ENCODE assay signal across 8 mouse cellular contexts in the genomic region with DNA sequence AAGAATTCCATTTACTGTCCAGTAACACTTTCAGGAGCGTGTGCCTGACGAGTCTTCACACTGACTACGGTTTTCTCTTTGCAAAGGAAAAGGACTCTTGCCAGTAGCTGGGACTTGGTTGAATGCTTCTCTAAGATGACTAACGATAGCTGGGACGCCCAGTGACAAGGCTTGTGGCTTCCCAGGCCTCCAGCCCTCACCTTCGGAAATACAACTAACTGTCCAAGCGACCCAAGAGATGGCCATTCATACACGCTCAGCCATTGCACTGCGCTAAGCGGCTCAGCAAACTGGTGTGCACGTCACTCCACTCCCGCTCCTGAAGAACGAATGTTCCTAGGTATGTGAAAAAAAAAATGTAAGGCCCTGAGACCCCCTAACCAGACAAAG. TPM values are rescaled to one million over a fixed set of nuclear protein-coding genes. Genes with fewer than 3 reads are reported as not detected.
A peak's percentile ranks its signal among the peaks of the same experiment; 100 is the strongest.
DNase-seq lines count a peak whose midpoint lies in the region; ATAC-seq and TF ChIP-seq lines count a peak whose summit lies in the region.

No protein-coding gene starts in this region.

- under 1% methylated on average over 13 of the region's 13 CpGs for WGBS in embryonic facial prominence, embryonic 13.5 days

- ATAC-seq in G1E (ENCODE audit: extremely low read depth, insufficient number of reproducible peaks, low FRiP score, poor library complexity, severe bottlenecking), result no peak
- no peak for ATAC-seq in embryonic facial prominence, embryonic 13.5 days (ENCODE audit: insufficient number of reproducible peaks, insufficient read depth, low FRiP score, low TSS enrichment, low read depth)
- peak; percentile 14; the same call in 1 of the 2 replicates for ATAC-seq in megakaryocyte, adult 5-6 weeks (ENCODE audit: poor library complexity, severe bottlenecking)

- H3K4me1 ChIP-seq in G1E (ENCODE audit: insufficient read depth, low read depth, low read length), result peaks cover 73% of the 10 kb centered on the region
- H3K4me1 ChIP-seq in embryonic facial prominence, embryonic 13.5 days, result peaks cover 19% of the 10 kb centered on the region

- H3K9me3 ChIP-seq in G1E (replicated peaks), result 0 out of 2 replicates have a peak, but pooled peaks cover 3% of the 10 kb centered on the region
- no peaks in the 10 kb centered on the region for H3K9me3 ChIP-seq in embryonic facial prominence, embryonic 13.5 days

- peak overlapping the region; percentile 91 for H3K4me3 ChIP-seq in G1E (ENCODE audit: low read depth, low read length)
- peak overlapping the region; percentile 71 for H3K4me3 ChIP-seq in embryonic facial prominence, embryonic 13.5 days

- H3K36me3 ChIP-seq in G1E (replicated peaks), result peaks cover 34% of the 10 kb centered on the region
- H3K36me3 ChIP-seq in embryonic facial prominence, embryonic 13.5 days, result no peaks in the 10 kb centered on the region

- no peak for TF ChIP-seq CTCF in G1E (IDR thresholded peaks at IDR 0.05; ENCODE audit: low read depth, low read length)

- no peaks in the 10 kb centered on the region for H3K27me3 ChIP-seq in G1E (ENCODE audit: insufficient read depth, low read length)
- no peaks in the 10 kb centered on the region for H3K27me3 ChIP-seq in embryonic facial prominence, embryonic 13.5 days

- peak; percentile 61 for DNase-seq in cerebellum, adult 9-10 months
- DNase-seq in cerebellum, adult 8-10 months, result no peak
- no peak for DNase-seq in G1E (ENCODE audit: low spot score)
- DNase-seq in induced T-regulatory cell, adult 2 months (ENCODE audit: low read depth), result peak; percentile 36
- DNase-seq in urinary bladder, postnatal 25 days (ENCODE audit: low spot score), result no peak
- DNase-seq in gastrocnemius, postnatal 4 days (ENCODE audit: low spot score in 2 of 2), result no peak

- peak overlapping the region; percentile 85 for H3K27ac ChIP-seq in embryonic facial prominence, embryonic 13.5 days

- peak overlapping the region; percentile 83 for H3K9ac ChIP-seq in embryonic facial prominence, embryonic 13.5 days

- H3K4me2 ChIP-seq in embryonic facial prominence, embryonic 13.5 days, result peak overlapping the region; percentile 79

RNA-seq across cellular contexts. Expression of gene Golm1, which starts 0.9 kb away (rescaled TPM):
- total RNA-seq in G1E (2014; fragmentation: Nextera tagmentation) (126 and 146 TPM in 2 replicates), G1E (2017) (134 and 139 TPM in 2 replicates)
- 31.5 and 32.8 TPM in 2 replicates for polyA plus RNA-seq in G1E (2012)
- 44.7 and 46.0 TPM in 2 replicates for polyA plus RNA-seq in embryonic facial prominence, embryonic 13.5 days (2015; fragmentation: Nextera tagmentation; extraction: Ambion mirVana)
- total RNA-seq in megakaryocyte, adult 5-6 weeks (2015), result 17.0 and 24.1 TPM in 2 replicates
- total RNA-seq in megakaryocyte, adult 5-6 weeks (2017), result 30.2 and 42.0 TPM in 2 replicates
- total RNA-seq in gastrocnemius, postnatal 4 days (2021), result 10 to 100 TPM; 22.9 to 23.7 TPM

RNA-seq across cellular contexts. Expression of gene 4921517D22Rik, which starts 19.2 kb away (rescaled TPM):
- total RNA-seq in G1E (2014; fragmentation: Nextera tagmentation), result not detected in 2 replicates
- 0.11 TPM in 1 of 2 replicates, not detected in the other for total RNA-seq in G1E (2017)
- not detected in 2 replicates for polyA plus RNA-seq in G1E (2012)
- not detected in 2 replicates for polyA plus RNA-seq in embryonic facial prominence, embryonic 13.5 days (2015; fragmentation: Nextera tagmentation; extraction: Ambion mirVana)
- total RNA-seq in megakaryocyte, adult 5-6 weeks (2015), result not detected in 2 replicates
- total RNA-seq in megakaryocyte, adult 5-6 weeks (2017), result not detected in 2 replicates
- not detected for total RNA-seq in gastrocnemius, postnatal 4 days (2021)

RNA-seq across cellular contexts. Expression of gene Spata31d1a, which starts 35.4 kb away (rescaled TPM):
- not detected in 2 replicates for total RNA-seq in G1E (2014; fragmentation: Nextera tagmentation)
- total RNA-seq in G1E (2017), result 0.05 and 0.12 TPM in 2 replicates
- not detected in 2 replicates for polyA plus RNA-seq in G1E (2012)
- polyA plus RNA-seq in embryonic facial prominence, embryonic 13.5 days (2015; fragmentation: Nextera tagmentation; extraction: Ambion mirVana), result 0.04 and 0.20 TPM in 2 replicates
- total RNA-seq in megakaryocyte, adult 5-6 weeks (2015), result 0.04 and 0.78 TPM in 2 replicates
- total RNA-seq in megakaryocyte, adult 5-6 weeks (2017), result not detected in 2 replicates
- under 1 TPM; 0.05 to 0.07 TPM for total RNA-seq in gastrocnemius, postnatal 4 days (2021)

RNA-seq across cellular contexts. Expression of gene Spata31d1b, which starts 37.3 kb away (rescaled TPM):
- total RNA-seq in G1E (2014; fragmentation: Nextera tagmentation) (not detected in 2 replicates), G1E (2017) (0.06 and 0.22 TPM in 2 replicates)
- polyA plus RNA-seq in G1E (2012), result not detected in 2 replicates
- not detected in 2 replicates for polyA plus RNA-seq in embryonic facial prominence, embryonic 13.5 days (2015; fragmentation: Nextera tagmentation; extraction: Ambion mirVana)
- total RNA-seq in megakaryocyte, adult 5-6 weeks (2015), result not detected in 2 replicates
- total RNA-seq in megakaryocyte, adult 5-6 weeks (2017), result not detected in 2 replicates
- total RNA-seq in gastrocnemius, postnatal 4 days (2021), result under 1 TPM; 0.05 to 0.08 TPM

RNA-seq across cellular contexts. Expression of gene Spata31d1d, which starts 56.8 kb away (rescaled TPM):
- total RNA-seq in G1E (2014; fragmentation: Nextera tagmentation) (not detected in 2 replicates), G1E (2017) (0.05 TPM in 1 of 2 replicates, not detected in the other)
- not detected in 2 replicates for polyA plus RNA-seq in G1E (2012)
- polyA plus RNA-seq in embryonic facial prominence, embryonic 13.5 days (2015; fragmentation: Nextera tagmentation; extraction: Ambion mirVana), result not detected in 2 replicates
- total RNA-seq in megakaryocyte, adult 5-6 weeks (2015), result not detected in 2 replicates
- not detected in 2 replicates for total RNA-seq in megakaryocyte, adult 5-6 weeks (2017)
- not detected for total RNA-seq in gastrocnemius, postnatal 4 days (2021)

Comparison
In these comparisons a context has a peak if more than half of its experiments do, and no peak if none do; other contexts are left out.
1. DNase-seq: peak in cerebellum, adult 9-10 months (single experiment) and induced T-regulatory cell, adult 2 months (single experiment); none in cerebellum, adult 8-10 months (single experiment), G1E (single experiment), urinary bladder, postnatal 25 days (single experiment) and gastrocnemius, postnatal 4 days (0 of 2).